ENCODE assay signal across 8 mouse cellular contexts in genomic region chr14:55578668-55579269, GRCm38 (mm10). TPM values are rescaled to one million over a fixed set of nuclear protein-coding genes. Genes with fewer than 3 reads are reported as not detected.
A peak's percentile ranks its signal among the peaks of the same experiment; 100 is the strongest.
DNase-seq lines count a peak whose midpoint lies in the region; ATAC-seq and TF ChIP-seq lines count a peak whose summit lies in the region.

No protein-coding gene starts in this region.

- no peak for TF ChIP-seq CTCF in Patski (IDR thresholded peaks at IDR 0.05)
- no peak for TF ChIP-seq CTCF in embryonic fibroblast, embryonic 13.5 days (IDR thresholded peaks at IDR 0.05; ENCODE audit: borderline replicate concordance, insufficient read depth, low read length)

- no peak for TF ChIP-seq POLR2A in embryonic fibroblast, embryonic 13.5 days (IDR thresholded peaks at IDR 0.05; ENCODE audit: low read depth, low read length)

- no peaks in the 10 kb centered on the region for H3K27me3 ChIP-seq in Patski
- H3K27me3 ChIP-seq in limb, embryonic 10.5 days (ENCODE audit: low read depth, poor library complexity, severe bottlenecking), result 0 out of 2 replicates have a peak, but pooled peaks cover 3% of the 10 kb centered on the region
- no peaks in the 10 kb centered on the region for H3K27me3 ChIP-seq in stomach, embryonic 14.5 days (ENCODE audit: control insufficient read depth, insufficient read depth, low read length)

- in situ Hi-C loops in Patski (cut with MboI; ENCODE audit: low pct_unique_long_range_greater_than_20kb), result loop anchor here (25.0 kb wide), 1 partner anchor 691 kb away; the partner anchor contains the start of genes Bcl2l2, Gm20521, Pabpn1 and Ppp1r3e

- no peaks in the 10 kb centered on the region for H3K4me1 ChIP-seq in embryonic fibroblast, embryonic 13.5 days (ENCODE audit: control insufficient read depth, insufficient read depth, low read length)
- peaks cover 33% of the 10 kb centered on the region for H3K4me1 ChIP-seq in limb, embryonic 10.5 days
- H3K4me1 ChIP-seq in stomach, embryonic 14.5 days (ENCODE audit: control insufficient read depth, insufficient read depth, low read length), result peaks cover 4% of the 10 kb centered on the region; the same call in 1 of the 2 replicates

- H3K9me3 ChIP-seq in limb, embryonic 10.5 days (replicated peaks), result no peaks in the 10 kb centered on the region
- H3K9me3 ChIP-seq in stomach, embryonic 14.5 days (ENCODE audit: control insufficient read depth, low read depth, low read length), result no peaks in the 10 kb centered on the region

- DNase-seq in cerebellum, adult 11 months, result peak; percentile 54
- no peak for DNase-seq in cerebellum, adult 11-12 months
- DNase-seq in Patski (ENCODE audit: low read depth, low spot score), result no peak
- no peak for DNase-seq in limb, embryonic 10.5 days (ENCODE audit: low spot score)

- peaks cover 26% of the 10 kb centered on the region for H3K36me3 ChIP-seq in limb, embryonic 10.5 days
- H3K36me3 ChIP-seq in stomach, embryonic 14.5 days (ENCODE audit: control insufficient read depth, insufficient read depth, low read length), result peaks cover 6% of the 10 kb centered on the region; the same call in 1 of the 2 replicates

- CTCF ChIA-PET in Patski (lab: Charles Lee), result interaction anchor here (1.4 to 1.9 kb wide), 3 partner anchors 12 to 22 kb away, joined by 3 to 11 read pairs (median 8); partner anchors contain the start of gene Psme2

- H3K9ac ChIP-seq in stomach, embryonic 14.5 days (replicated peaks; ENCODE audit: low read depth, low read length), result peak overlapping the region; percentile 76

- peak overlapping the region; percentile 84 for H3K4me2 ChIP-seq in stomach, embryonic 14.5 days (replicated peaks; ENCODE audit: low read depth, low read length)

- WGBS in limb, embryonic 10.5 days, result 32% methylated on average over 6 of the region's 6 CpGs
- WGBS in stomach, embryonic 14.5 days, result 24% methylated on average over 6 of the region's 6 CpGs

- peak; percentile 26 for ATAC-seq in Patski
- ATAC-seq in hematopoietic stem cell, adult 5-6 weeks (replicated peaks in 1 of 2; ENCODE audit: insufficient read depth in 1 of 2, low FRiP score in 2 of 2, low TSS enrichment in 1 of 2, low read depth in 1 of 2, poor library complexity in 2 of 2, severe bottlenecking in 2 of 2), result peak; percentile 9 to 15; a peak in 2 of 4 replicates
- peak; percentile 54 for ATAC-seq in megakaryocyte progenitor cell, adult 5-6 weeks (replicated peaks; ENCODE audit: poor library complexity)
- ATAC-seq in stomach, embryonic 14.5 days (ENCODE audit: insufficient number of reproducible peaks, insufficient read depth, low FRiP score, low read depth), result peak; percentile 16

- H3K27ac ChIP-seq in embryonic fibroblast, embryonic 13.5 days (ENCODE audit: insufficient read depth, low read length), result no peak overlapping the region
- peak overlapping the region; percentile 94 for H3K27ac ChIP-seq in limb, embryonic 10.5 days
- peak overlapping the region; percentile 76 for H3K27ac ChIP-seq in stomach, embryonic 14.5 days (ENCODE audit: low read length)

- peak overlapping the region; percentile 82 for H3K4me3 ChIP-seq in embryonic fibroblast, embryonic 13.5 days (ENCODE audit: insufficient read depth, low read length)
- H3K4me3 ChIP-seq in limb, embryonic 10.5 days, result peak overlapping the region; percentile 83
- peak overlapping the region; percentile 78 for H3K4me3 ChIP-seq in stomach, embryonic 14.5 days (ENCODE audit: low read depth, low read length)

- POLR2A ChIA-PET in Patski (lab: Charles Lee), result interaction anchor here (0.6 to 4.5 kb wide), 3 partner anchors 12 to 1088 kb away, joined by 3 to 19 read pairs (median 7); partner anchors contain the start of genes A730061H03Rik, Dcaf11, Psme2 and Rnf31

RNA-seq across cellular contexts. Expression of gene Psme1, which starts 0.8 kb away (rescaled TPM):
- 243 TPM for polyA plus RNA-seq in Patski (2021)
- polyA plus RNA-seq in embryonic fibroblast, embryonic 13.5 days (2011; ENCODE audit: insufficient read length, low read depth, missing spikeins), result 87.2 and 116 TPM in 2 replicates
- total RNA-seq in hematopoietic stem cell, adult 5-6 weeks (2017), result 367 and 390 TPM in 2 replicates
- polyA plus RNA-seq in limb, embryonic 10.5 days (2016; fragmentation: Nextera tagmentation; extraction: Ambion mirVana), result 109 and 115 TPM in 2 replicates
- total RNA-seq in megakaryocyte progenitor cell, adult 5-6 weeks (2015), result 899 and 931 TPM in 2 replicates
- 334 and 421 TPM in 2 replicates for total RNA-seq in megakaryocyte progenitor cell, adult 5-6 weeks (2017)
- polyA plus RNA-seq in stomach, embryonic 14.5 days (2014; fragmentation: Nextera tagmentation; extraction: Ambion mirVana), result 161 and 170 TPM in 2 replicates

RNA-seq across cellular contexts. Expression of gene Fitm1, which starts 3.4 kb away (rescaled TPM):
- not detected for polyA plus RNA-seq in Patski (2021)
- polyA plus RNA-seq in embryonic fibroblast, embryonic 13.5 days (2011; ENCODE audit: insufficient read length, low read depth, missing spikeins), result not detected in 2 replicates
- total RNA-seq in hematopoietic stem cell, adult 5-6 weeks (2017), result not detected in 2 replicates
- 1.3 and 3.9 TPM in 2 replicates for polyA plus RNA-seq in limb, embryonic 10.5 days (2016; fragmentation: Nextera tagmentation; extraction: Ambion mirVana)
- total RNA-seq in megakaryocyte progenitor cell, adult 5-6 weeks (2015), result 0.81 TPM in 1 of 2 replicates, not detected in the other
- total RNA-seq in megakaryocyte progenitor cell, adult 5-6 weeks (2017), result 0.20 and 1.00 TPM in 2 replicates
- polyA plus RNA-seq in stomach, embryonic 14.5 days (2014; fragmentation: Nextera tagmentation; extraction: Ambion mirVana), result 0.61 TPM in 1 of 2 replicates, not detected in the other

RNA-seq across cellular contexts. Expression of gene Emc9, which starts 6.3 kb away (rescaled TPM):
- 7.3 TPM for polyA plus RNA-seq in Patski (2021)
- polyA plus RNA-seq in embryonic fibroblast, embryonic 13.5 days (2011; ENCODE audit: insufficient read length, low read depth, missing spikeins), result 8.9 and 10.0 TPM in 2 replicates
- 8.5 and 8.9 TPM in 2 replicates for total RNA-seq in hematopoietic stem cell, adult 5-6 weeks (2017)
- polyA plus RNA-seq in limb, embryonic 10.5 days (2016; fragmentation: Nextera tagmentation; extraction: Ambion mirVana), result 5.2 and 5.4 TPM in 2 replicates
- total RNA-seq in megakaryocyte progenitor cell, adult 5-6 weeks (2015), result 5.1 and 5.5 TPM in 2 replicates
- total RNA-seq in megakaryocyte progenitor cell, adult 5-6 weeks (2017), result 6.9 and 9.7 TPM in 2 replicates
- polyA plus RNA-seq in stomach, embryonic 14.5 days (2014; fragmentation: Nextera tagmentation; extraction: Ambion mirVana), result 5.9 and 7.1 TPM in 2 replicates

RNA-seq across cellular contexts. Expression of gene Psme2, which starts 12.1 kb away (rescaled TPM):
- polyA plus RNA-seq in Patski (2021), result 177 TPM
- 169 and 242 TPM in 2 replicates for polyA plus RNA-seq in embryonic fibroblast, embryonic 13.5 days (2011; ENCODE audit: insufficient read length, low read depth, missing spikeins)
- total RNA-seq in hematopoietic stem cell, adult 5-6 weeks (2017), result 189 and 244 TPM in 2 replicates
- polyA plus RNA-seq in limb, embryonic 10.5 days (2016; fragmentation: Nextera tagmentation; extraction: Ambion mirVana), result 157 and 192 TPM in 2 replicates
- total RNA-seq in megakaryocyte progenitor cell, adult 5-6 weeks (2015), result 374 and 388 TPM in 2 replicates
- 269 and 370 TPM in 2 replicates for total RNA-seq in megakaryocyte progenitor cell, adult 5-6 weeks (2017)
- polyA plus RNA-seq in stomach, embryonic 14.5 days (2014; fragmentation: Nextera tagmentation; extraction: Ambion mirVana), result 296 and 307 TPM in 2 replicates

RNA-seq across cellular contexts. Expression of gene Rnf31, which starts 12.7 kb away (rescaled TPM):
- 28.0 TPM for polyA plus RNA-seq in Patski (2021)
- 17.0 and 24.7 TPM in 2 replicates for polyA plus RNA-seq in embryonic fibroblast, embryonic 13.5 days (2011; ENCODE audit: insufficient read length, low read depth, missing spikeins)
- 11.5 and 19.8 TPM in 2 replicates for total RNA-seq in hematopoietic stem cell, adult 5-6 weeks (2017)
- polyA plus RNA-seq in limb, embryonic 10.5 days (2016; fragmentation: Nextera tagmentation; extraction: Ambion mirVana), result 19.7 and 22.6 TPM in 2 replicates
- total RNA-seq in megakaryocyte progenitor cell, adult 5-6 weeks (2015), result 23.5 and 34.4 TPM in 2 replicates
- total RNA-seq in megakaryocyte progenitor cell, adult 5-6 weeks (2017), result 10.5 and 11.3 TPM in 2 replicates
- 13.2 and 15.1 TPM in 2 replicates for polyA plus RNA-seq in stomach, embryonic 14.5 days (2014; fragmentation: Nextera tagmentation; extraction: Ambion mirVana)
